Mouse (Mus musculus) C2C12 (cell line): ENCODE results near the gene Reck.

Experiments used
- CEBPB ChIP-seq: IDR thresholded peaks from one replicate; pipeline ENCODE4 v1.6.1; 2011; ENCODE audit warnings: low read depth, mild to moderate bottlenecking, control low read depth, moderate library complexity
- CTCF ChIP-seq: IDR thresholded peaks from one replicate; pipeline ENCODE4 v1.5.1; 2011; ENCODE audit not compliant: control insufficient read depth, insufficient read depth, insufficient read length
- FOSL1 ChIP-seq: IDR thresholded peaks from one replicate; pipeline ENCODE4 v1.8.0; 2011; ENCODE audit warnings: mild to moderate bottlenecking, low read length; ENCODE audit not compliant: poor library complexity, insufficient read depth, severe bottlenecking

DNA sequence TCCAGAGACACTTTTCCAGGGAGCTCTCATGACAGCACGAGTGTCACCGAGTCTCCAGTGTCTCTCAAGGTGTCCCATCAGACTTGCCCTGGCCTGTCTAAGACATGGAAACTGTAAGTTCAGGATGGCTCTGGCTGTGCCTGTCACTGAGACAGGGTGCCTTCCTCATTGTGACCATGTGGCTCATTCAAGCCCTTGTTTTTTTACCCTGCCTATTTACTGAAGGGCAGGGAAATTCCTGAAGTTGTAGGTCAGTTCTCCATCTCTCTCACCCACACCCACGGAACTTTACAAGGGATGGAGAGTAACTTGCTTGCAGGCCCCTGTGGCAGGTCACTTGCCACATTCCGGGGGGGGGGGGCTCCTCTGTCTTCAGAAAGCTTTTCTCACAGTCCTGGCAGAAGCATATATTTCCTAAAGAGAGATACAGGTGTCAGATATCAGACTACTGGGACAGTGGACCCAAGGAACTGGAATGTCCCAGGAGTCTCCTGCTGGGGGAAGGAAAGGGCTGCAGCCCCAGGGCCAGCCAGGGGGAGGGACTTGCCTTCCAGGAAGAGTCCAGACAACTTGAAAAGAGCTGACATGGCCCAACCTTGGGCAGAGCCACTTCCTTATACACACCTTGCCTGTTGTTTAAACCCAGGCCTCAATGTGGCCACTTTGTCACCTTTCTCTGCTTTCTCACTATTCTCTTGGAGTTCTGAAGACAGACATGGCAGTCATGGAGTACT, 89.8 kb downstream of the Reck start:
- TF ChIP-seq FOSL1 (no peak), CTCF (no peak), CEBPB (no peak)
